13 mouse cellular contexts compared by ENCODE assay signal in the genomic region with DNA sequence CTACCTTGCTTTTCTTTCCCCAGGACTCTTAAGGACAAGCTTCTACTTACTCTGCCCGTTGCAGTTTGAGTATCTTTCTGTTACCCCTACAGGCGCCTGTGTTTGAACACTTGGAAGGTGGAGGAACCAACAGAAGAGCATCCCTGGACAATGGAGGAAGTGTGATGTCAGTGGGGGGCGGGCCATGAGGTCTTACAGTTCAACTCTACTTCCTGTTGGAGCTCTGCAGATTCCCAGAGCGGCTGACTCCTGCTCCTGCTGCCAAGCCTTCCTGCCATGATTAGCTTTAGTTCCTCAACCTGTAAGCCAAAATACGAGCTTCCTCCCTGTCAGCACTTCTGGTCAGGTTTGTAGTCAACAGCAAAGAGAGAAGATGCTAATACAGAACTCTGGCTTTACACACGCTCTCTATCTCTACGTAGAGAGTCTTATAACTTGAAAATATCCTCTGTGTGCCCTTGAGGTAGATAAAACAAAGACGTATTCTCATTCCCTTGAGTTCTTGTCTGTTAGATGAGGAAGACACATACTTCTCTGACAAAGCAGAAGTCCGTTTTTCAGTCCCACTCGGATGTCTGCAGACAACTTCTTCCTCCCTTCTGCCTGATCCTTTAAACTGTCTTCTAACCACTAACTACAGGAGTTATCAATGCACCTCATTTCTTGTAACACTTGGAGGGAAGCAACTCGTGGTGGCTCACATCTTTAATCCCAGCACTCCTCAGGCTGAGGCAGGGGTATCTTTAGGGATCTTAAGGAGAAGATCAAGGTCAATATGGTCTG. TPM values are rescaled to one million over a fixed set of nuclear protein-coding genes. Genes with fewer than 3 reads are reported as not detected.
DNase-seq lines count a peak whose midpoint lies in the region; ATAC-seq and TF ChIP-seq lines count a peak whose summit lies in the region.
"Had no signal": no experiment of that assay in that cellular context is flagged by ENCODE, and none has a peak within 500 bp of the region (broad histone marks: within the 10 kb centered on the region; RNA-seq: fewer than 3 reads in every experiment).

No protein-coding gene starts in this region.

- no peaks in the 10 kb centered on the region for H3K9me3 ChIP-seq in liver, embryonic 15.5 days (replicated peaks)
- H3K9me3 ChIP-seq in midbrain, postnatal 0 days (ENCODE audit: low read length): no peaks in the 10 kb centered on the region
- H3K9me3 ChIP-seq: neural tube, embryonic 12.5 days had no signal

- no peaks in the 10 kb centered on the region for H3K36me3 ChIP-seq in liver, embryonic 15.5 days (replicated peaks)
- H3K36me3 ChIP-seq in midbrain, postnatal 0 days (ENCODE audit: insufficient read depth, low read length): no peaks in the 10 kb centered on the region
- H3K36me3 ChIP-seq: neural tube, embryonic 12.5 days had no signal

- DNase-seq in heart, postnatal 14 days: peak; percentile 18 to 48
- DNase-seq in heart, postnatal 36 days: no peak
- DNase-seq in B cell, adult 2 months: peak; percentile 27 to 42
- DNase-seq in midbrain, postnatal 0 days (ENCODE audit: low spot score): no peak
- no peak for DNase-seq in natural killer cell, adult 2 months (ENCODE audit: low spot score in 2 of 2)
- DNase-seq in urinary bladder, postnatal 36 days (ENCODE audit: low spot score in 2 of 2): no peak
- DNase-seq: cerebellum, adult 2 months; right cerebral cortex, postnatal 4 days had no signal

- H3K27me3 ChIP-seq in liver, embryonic 15.5 days: no peaks in the 10 kb centered on the region
- H3K27me3 ChIP-seq in midbrain, postnatal 0 days (ENCODE audit: insufficient read depth, low read length): no peaks in the 10 kb centered on the region
- H3K27me3 ChIP-seq: neural tube, embryonic 12.5 days had no signal

- H3K27ac ChIP-seq in liver, embryonic 15.5 days (replicated peaks): peak overlapping the region; percentile 29; the same call in 1 of the 2 replicates
- H3K27ac ChIP-seq in midbrain, postnatal 0 days (ENCODE audit: low read depth, low read length): no peak overlapping the region
- H3K27ac ChIP-seq: neural tube, embryonic 12.5 days had no signal

- H3K4me1 ChIP-seq in liver, embryonic 15.5 days (replicated peaks): no peaks in the 10 kb centered on the region
- no peaks in the 10 kb centered on the region for H3K4me1 ChIP-seq in midbrain, postnatal 0 days (ENCODE audit: insufficient read depth, low read length)
- H3K4me1 ChIP-seq: neural tube, embryonic 12.5 days had no signal

- H3K4me3 ChIP-seq in liver, embryonic 15.5 days (replicated peaks): no peak overlapping the region
- no peak overlapping the region for H3K4me3 ChIP-seq in midbrain, postnatal 0 days (ENCODE audit: low read depth, low read length)
- H3K4me3 ChIP-seq: neural tube, embryonic 12.5 days had no signal

- 15% methylated on average over 11 of the region's 11 CpGs for WGBS in liver, embryonic 15.5 days (ENCODE audit: insufficient replicate concordance)
- 79% methylated on average over 11 of the region's 11 CpGs for WGBS in midbrain, postnatal 0 days

- intact Hi-C loops in heart, postnatal 14 days (cut with DNase I): no loop called here
- intact Hi-C loops in heart, postnatal 36 days (cut with DNase I): no loop called here

- ATAC-seq in common myeloid progenitor, adult 5-6 weeks (replicated peaks; ENCODE audit: low read depth, poor library complexity, severe bottlenecking): peak; percentile 92
- no peak for ATAC-seq in liver, embryonic 15.5 days (ENCODE audit: insufficient read depth)
- ATAC-seq in midbrain, postnatal 0 days (ENCODE audit: low FRiP score): no peak

- no peak overlapping the region for H3K4me2 ChIP-seq in liver, embryonic 15.5 days
- H3K4me2 ChIP-seq in midbrain, postnatal 0 days (ENCODE audit: low read depth, low read length, poor library complexity, severe bottlenecking): no peak overlapping the region
- H3K4me2 ChIP-seq: neural tube, embryonic 12.5 days had no signal

- no peak for TF ChIP-seq CTCF in midbrain, postnatal 0 days (IDR thresholded peaks at IDR 0.05)

- no peak overlapping the region for H3K9ac ChIP-seq in liver, embryonic 15.5 days
- H3K9ac ChIP-seq in midbrain, postnatal 0 days (replicated peaks; ENCODE audit: low read length, poor library complexity, severe bottlenecking): no peak overlapping the region
- H3K9ac ChIP-seq: neural tube, embryonic 12.5 days had no signal

RNA-seq across cellular contexts. Expression of a gene that starts 13.7 kb away (rescaled TPM):
- total RNA-seq in heart, postnatal 14 days (2021): 1 to 10 TPM; 7.4 to 7.5 TPM
- 1 to 10 TPM; 3.6 to 4.1 TPM for total RNA-seq in heart, postnatal 36 days (2021)
- not detected in 2 replicates for total RNA-seq in common myeloid progenitor, adult 5-6 weeks (2017)
- 2.7 and 2.9 TPM in 2 replicates for polyA plus RNA-seq in liver, embryonic 15.5 days (2015; fragmentation: Nextera tagmentation; extraction: Ambion mirVana)
- 0.82 and 2.9 TPM in 2 replicates for total RNA-seq in midbrain, postnatal 0 days (2014; rRNA removed)
- 8.3 and 9.8 TPM in 2 replicates for polyA plus RNA-seq in midbrain, postnatal 0 days (2015; fragmentation: Nextera tagmentation; extraction: Ambion mirVana)
- total RNA-seq: megakaryocyte-erythroid progenitor cell, adult 5-6 weeks; MEL had no signal

Comparison
In these comparisons a context has a peak if more than half of its experiments do, and no peak if none do; other contexts are left out.
1. DNase-seq: peak in heart, postnatal 14 days (2 of 2) and B cell, adult 2 months (2 of 2); none in heart, postnatal 36 days (0 of 2), midbrain, postnatal 0 days (single experiment), natural killer cell, adult 2 months (0 of 2) and urinary bladder, postnatal 36 days (0 of 2).